Mouse (Mus musculus) stomach, postnatal 0 days (tissue): ENCODE measurements around the gene Auts2. TPM values are rescaled to one million over a fixed set of nuclear protein-coding genes. Genes with fewer than 3 reads are reported as not detected.

Source experiments
- ATAC-seq: fragments of 200-750 bp; cut with Nextera tagmentation; 2 replicates; pipeline ENCODE4 v1.8.0; 2017; ENCODE audit not compliant: low FRiP score, low TSS enrichment
- DNase-seq: peaks from one replicate; pipeline ENCODE4 v3.0.0-alpha.2; 2016; ENCODE audit warnings: low spot score
- H3K27ac ChIP-seq: fragments of 300-500 bp; sonication (generic); replicated peaks from 2 replicates; pipeline ENCODE4 v1.5.1; 2014; ENCODE audit warnings: mild to moderate bottlenecking, control low read depth
- H3K27me3 ChIP-seq: fragments of 300-500 bp; sonication (generic); 2 replicates; pipeline ENCODE4 v1.6.1; 2014; ENCODE audit warnings: low read length; ENCODE audit not compliant: control insufficient read depth, insufficient read depth
- H3K36me3 ChIP-seq: fragments of 300-500 bp; sonication (generic); 2 replicates; pipeline ENCODE4 v1.6.1; 2014; ENCODE audit warnings: low read length, mixed read lengths; ENCODE audit not compliant: control insufficient read depth, insufficient read depth
- H3K4me1 ChIP-seq: fragments of 300-500 bp; sonication (generic); replicated peaks from 2 replicates; pipeline ENCODE4 v1.6.1; 2014; ENCODE audit warnings: antibody characterized with exemption; ENCODE audit not compliant: control insufficient read depth, insufficient read depth
- H3K4me2 ChIP-seq: fragments of 300-500 bp; sonication (generic); replicated peaks from 2 replicates; pipeline ENCODE4 v1.6.1; 2014; ENCODE audit warnings: low read depth, mild to moderate bottlenecking, control low read depth, moderate library complexity
- H3K4me3 ChIP-seq: fragments of 300-500 bp; sonication (generic); 2 replicates; pipeline ENCODE4 v1.5.1; 2014; ENCODE audit warnings: low read depth, low read length, control low read depth
- H3K9ac ChIP-seq: fragments of 300-500 bp; sonication (generic); 2 replicates; pipeline ENCODE4 v1.6.1; 2014; ENCODE audit warnings: mild to moderate bottlenecking, low read length, control low read depth, mixed read lengths
- H3K9me3 ChIP-seq: fragments of 300-500 bp; sonication (generic); 2 replicates; pipeline ENCODE4 v1.6.1; 2016; ENCODE audit warnings: low read length; ENCODE audit not compliant: control insufficient read depth
- CTCF ChIP-seq: IDR thresholded peaks from 2 replicates; pipeline ENCODE4 v1.5.1; 2016; ENCODE audit warnings: antibody characterized with exemption, low read depth, mild to moderate bottlenecking, moderate library complexity
- EP300 ChIP-seq: optimal IDR thresholded peaks from 2 replicates; pipeline ENCODE3; 2016; ENCODE audit warnings: antibody characterized with exemption
- WGBS: fragments of 180-500 bp; shearing (Covaris S2); extraction: QIAGEN DNeasy Blood & Tissue Kit; methylation state at CpG from one replicate; pipeline ENCODE4 v1.1.7; 2014; 5-methylcytosine and 5-hydroxymethylcytosine counted together
- polyA plus RNA-seq: library from polyadenylated mRNA; unstranded; fragments of >200 nt; fragmentation: Nextera tagmentation; extraction: Ambion mirVana; gene quantifications from 2 replicates; pipeline ENCODE4 v1.2.1, GENCODE M21; 2015

The Auts2 gene
- polyA plus RNA-seq, 1 experiment from 2014 or later: 7.3 TPM

DNA sequence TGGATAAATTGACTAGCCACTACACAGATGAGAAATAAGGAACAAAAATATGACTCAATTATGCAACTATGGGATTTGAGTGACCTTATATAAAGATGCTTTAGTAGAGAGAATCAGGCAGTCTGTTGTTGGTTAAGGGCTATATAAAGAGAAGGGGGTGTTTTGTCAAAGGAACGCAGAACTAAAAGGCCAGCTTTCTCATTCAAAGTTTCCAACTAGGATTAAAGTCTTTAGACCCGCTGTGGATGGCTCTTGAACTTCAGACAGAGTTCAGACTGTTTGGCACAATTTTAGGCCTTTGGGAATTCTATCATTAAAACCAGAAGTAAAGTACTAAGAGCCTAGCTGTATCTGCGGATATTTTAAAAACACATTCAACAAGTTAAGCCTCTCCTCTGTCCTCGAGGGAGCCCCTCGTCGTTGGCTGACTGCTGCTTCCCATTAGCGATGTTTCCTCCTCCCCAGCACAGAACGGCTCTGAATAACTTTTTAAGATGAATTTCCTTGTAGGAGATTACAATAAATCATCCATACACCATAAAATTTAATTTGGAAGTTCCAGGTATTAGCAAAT is 459.3 kb downstream of the Auts2 start:
- Histone ChIP-seq H3K9ac (no peak overlapping the region), H3K4me3 (no peak overlapping the region), H3K4me1 (no peaks in the 10 kb centered on the region; the same call in 1 of the 2 replicates), H3K9me3 (no peaks in the 10 kb centered on the region), H3K36me3 (no peaks in the 10 kb centered on the region), H3K27ac (no peak overlapping the region), H3K27me3 (no peaks in the 10 kb centered on the region), H3K4me2 (0 out of 2 replicates have a peak overlapping the region, but pooled peaks have one; percentile 21)
- 24% methylated on average over 8 of the region's 8 CpGs for whole genome bisulfite sequencing
- TF ChIP-seq EP300 (no peak), CTCF (no peak)
- ATAC-seq: no peak
- no peak for DNase-seq

DNA sequence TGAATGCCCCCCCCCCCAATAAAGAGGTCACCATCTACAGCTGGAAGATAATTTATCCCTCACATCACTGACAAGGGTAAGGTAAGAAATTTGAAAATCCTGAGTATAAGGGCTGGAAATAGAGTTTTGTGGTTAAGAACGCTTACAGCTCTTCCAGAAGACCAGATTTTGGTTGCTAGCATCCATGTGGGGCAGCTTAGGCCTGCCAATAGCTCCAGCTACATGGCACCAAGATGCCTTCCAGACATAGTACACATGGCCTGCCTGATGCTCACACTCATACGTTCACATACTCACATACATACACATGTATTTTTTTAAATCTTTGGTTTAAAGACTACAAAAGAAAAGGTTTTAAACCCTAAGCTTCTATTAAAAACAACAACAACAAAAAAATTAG is 467.2 kb downstream of the Auts2 start:
- H3K4me2 ChIP-seq: no peak overlapping the region
- DNase-seq (no peak), ATAC-seq (no peak)
- no peak overlapping the region for H3K9ac ChIP-seq
- H3K4me3 ChIP-seq: no peak overlapping the region
- TF ChIP-seq EP300: no peak
- TF ChIP-seq CTCF: no peak
- H3K9me3 ChIP-seq: no peaks in the 10 kb centered on the region
- no peak overlapping the region for H3K27ac ChIP-seq
- 0 out of 2 replicates have a peak, but pooled peaks cover 6% of the 10 kb centered on the region for H3K4me1 ChIP-seq
- WGBS: 82% methylated on average over 2 of the region's 2 CpGs
- H3K36me3 ChIP-seq: no peaks in the 10 kb centered on the region
- no peaks in the 10 kb centered on the region for H3K27me3 ChIP-seq

DNA sequence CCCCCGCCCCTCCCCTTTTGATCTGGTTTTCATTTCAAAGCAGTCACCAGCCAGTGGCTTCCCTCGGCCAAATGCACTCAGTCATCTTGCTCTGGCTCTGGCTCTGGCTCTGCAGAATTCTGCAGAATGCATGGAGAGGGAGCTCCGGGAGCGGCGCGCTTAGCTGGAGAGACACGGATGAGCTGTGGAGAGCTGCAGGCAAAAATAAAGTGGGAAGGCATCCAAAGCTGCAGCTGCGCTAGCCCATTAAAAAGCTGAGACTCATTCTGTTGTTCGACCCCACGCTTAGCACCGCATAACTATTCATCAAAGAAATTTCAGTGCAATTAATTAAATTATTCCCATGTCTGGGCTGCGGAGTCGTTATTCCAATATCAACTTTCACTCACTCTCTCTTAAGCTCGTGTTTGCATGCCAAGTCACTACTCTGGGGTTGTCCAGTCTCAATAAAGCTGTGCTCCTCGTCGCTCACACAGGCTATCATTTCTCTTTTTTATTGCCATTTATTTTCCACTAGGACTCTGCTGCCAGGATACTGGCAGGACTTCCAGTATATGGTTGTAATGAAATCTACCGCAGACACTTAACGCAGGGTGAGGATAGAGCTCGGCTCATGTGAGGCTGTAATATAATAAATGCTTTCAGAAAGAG is 468.3 kb downstream of the Auts2 start:
- ATAC-seq: peak; percentile 59; the same call in 1 of the 2 replicates

DNA sequence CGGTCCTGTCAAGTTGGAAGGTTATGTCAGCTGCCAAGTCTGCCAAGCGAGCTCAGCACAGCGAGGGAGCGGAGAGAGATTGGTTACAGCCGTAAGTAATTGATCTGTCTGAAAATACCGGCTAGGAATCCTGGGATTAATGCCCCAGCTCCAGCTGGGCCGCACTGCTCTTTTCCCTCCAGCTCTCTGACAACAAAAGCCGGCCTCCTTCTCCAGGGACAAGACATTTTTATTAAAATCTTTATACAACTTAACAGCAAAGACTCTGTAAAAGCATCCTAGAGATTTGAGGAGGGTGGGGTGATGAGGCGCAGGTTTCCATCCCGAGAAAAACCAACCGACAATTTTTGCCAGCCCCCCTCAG is 468.8 kb downstream of the Auts2 start:
- Histone ChIP-seq H3K4me1 (0 out of 2 replicates have a peak, but pooled peaks cover 6% of the 10 kb centered on the region), H3K9ac (no peak overlapping the region), H3K27ac (peak overlapping the region; percentile 35; the same call in 1 of the 2 replicates), H3K9me3 (no peaks in the 10 kb centered on the region), H3K36me3 (no peaks in the 10 kb centered on the region), H3K4me3 (no peak overlapping the region; the same call in 1 of the 2 replicates), H3K27me3 (no peaks in the 10 kb centered on the region), H3K4me2 (peak overlapping the region; percentile 46)
- 18% methylated on average over 11 of the region's 11 CpGs for WGBS
- TF ChIP-seq CTCF: no peak
- TF ChIP-seq EP300: no peak
- no peak for DNase-seq
- ATAC-seq: no peak

More for the DNA sequence above, 468.3 kb downstream of the Auts2 start:
- H3K4me2 ChIP-seq: peak overlapping the region; percentile 46
- no peaks in the 10 kb centered on the region for H3K9me3 ChIP-seq
- H3K4me3 ChIP-seq: peak overlapping the region; percentile 14; the same call in 1 of the 2 replicates
- no peak overlapping the region for H3K27ac ChIP-seq
- no peaks in the 10 kb centered on the region for H3K27me3 ChIP-seq
- no peak for TF ChIP-seq EP300
- no peak for TF ChIP-seq CTCF
- peak; percentile 29 for DNase-seq
- H3K36me3 ChIP-seq: no peaks in the 10 kb centered on the region
- 26% methylated on average over 19 of the region's 19 CpGs for WGBS
- no peak overlapping the region for H3K9ac ChIP-seq
- H3K4me1 ChIP-seq: 0 out of 2 replicates have a peak, but pooled peaks cover 6% of the 10 kb centered on the region

DNA sequence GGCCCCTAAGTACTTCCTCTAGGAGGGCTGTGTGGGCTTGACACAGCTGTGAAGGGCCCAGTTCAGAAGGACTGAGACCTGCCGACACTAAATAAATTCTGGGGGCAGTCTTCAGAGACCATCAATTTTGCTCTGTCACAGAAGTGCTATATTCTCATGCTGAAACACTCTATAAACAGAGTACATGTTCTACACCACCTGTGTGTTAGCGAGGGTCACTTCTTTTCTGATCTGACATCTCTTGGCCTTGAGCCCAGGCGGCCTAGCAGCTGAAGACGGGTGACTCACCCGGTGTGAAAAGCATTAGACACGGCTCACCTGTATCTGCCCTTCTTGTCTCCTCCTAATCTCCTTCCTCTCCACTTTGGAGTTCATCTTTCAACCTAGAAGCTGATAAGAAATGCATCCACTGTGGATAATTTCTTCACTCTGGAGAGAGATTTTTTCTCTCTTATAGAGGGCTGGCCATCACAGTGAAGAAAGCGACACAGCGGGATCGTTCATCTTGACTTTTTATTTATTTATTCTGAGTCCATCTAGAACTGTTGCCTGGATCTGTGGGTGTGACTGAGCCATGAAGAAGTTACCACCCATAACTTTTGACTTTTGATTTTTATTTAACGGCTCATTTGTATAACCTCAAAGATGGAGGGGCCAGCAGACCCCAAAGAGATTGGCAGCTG is 469.3 kb downstream of the Auts2 start:
- Histone ChIP-seq H3K4me1 (0 out of 2 replicates have a peak, but pooled peaks cover 6% of the 10 kb centered on the region), H3K27ac (peak overlapping the region; percentile 35; the same call in 1 of the 2 replicates), H3K36me3 (no peaks in the 10 kb centered on the region), H3K4me2 (peak overlapping the region; percentile 46), H3K9ac (no peak overlapping the region), H3K27me3 (no peaks in the 10 kb centered on the region), H3K9me3 (no peaks in the 10 kb centered on the region), H3K4me3 (no peak overlapping the region; the same call in 1 of the 2 replicates)
- DNase-seq: peak; percentile 26
- WGBS: 22% methylated on average over 10 of the region's 10 CpGs
- ATAC-seq: no peak
- TF ChIP-seq CTCF (no peak), EP300 (no peak)
